Mouse (Mus musculus) cerebellum, postnatal 25 days (tissue): ENCODE data around the gene Olfr397.

Source experiments
- DNase-seq, 2 experiments: peaks; one replicate each; pipeline ENCODE4 v3.0.0; 2021; ENCODE audit warnings: mixed read lengths in 2 of 2

Gene Olfr397

DNA sequence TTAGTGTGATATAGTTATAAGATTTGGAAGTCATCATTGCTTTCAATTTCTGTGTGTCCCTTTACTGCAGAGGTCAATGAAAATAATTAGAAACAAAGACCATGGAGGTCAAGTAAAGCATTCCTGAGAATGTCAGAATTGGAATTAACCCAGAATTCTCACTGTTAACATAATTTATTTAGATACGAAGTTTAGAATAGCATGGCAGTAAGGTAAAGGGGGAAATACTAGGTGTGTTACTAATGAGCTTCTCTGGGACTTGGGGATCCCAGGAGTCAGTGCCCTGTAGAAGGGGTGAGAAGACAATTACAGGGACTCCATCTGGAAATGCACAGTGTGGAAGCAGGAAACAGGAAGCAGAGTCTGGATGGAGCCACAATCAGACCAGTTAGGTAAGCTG is at the start of gene Olfr397:
Gene Olfr397 (plus strand): TSS at position 301 of the 400 bp plus-strand sequence.
- DNase-seq, result no peak

DNA sequence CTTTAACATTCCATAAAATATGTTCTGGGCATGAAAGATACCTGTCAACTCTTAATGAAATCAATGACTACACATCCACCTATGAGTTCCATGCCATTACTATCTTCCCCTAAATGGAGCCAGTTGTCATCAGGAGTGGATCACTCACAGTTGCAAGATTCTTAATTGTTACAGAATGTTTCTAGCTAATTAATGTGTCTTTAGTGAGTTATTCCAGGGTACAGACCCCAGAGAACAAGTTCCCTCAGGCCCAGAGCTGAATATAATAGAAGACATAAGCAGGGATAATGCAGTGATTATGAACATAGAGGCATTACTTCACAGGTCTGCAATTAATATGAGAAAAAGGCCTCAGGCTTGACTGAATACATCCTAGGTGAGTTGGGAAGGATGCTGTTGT is 24.2 kb upstream of the Olfr397 start, which contains the start of gene Olfr23:
Gene Olfr23 (plus strand): TSS at position 301 of the 400 bp plus-strand sequence.
- no peak for DNase-seq

- no peak for DNase-seq
These were observed 29.7 kb downstream of the Olfr397 start, which contains the start of gene Olfr398 for GRCm38 (mm10) chr11:73990307-73990706. Gene Olfr398 (minus strand): TSS chr11:73990407.

- peak; percentile 10 to 41 for DNase-seq
These were observed 32.5 kb downstream of the Olfr397 start for GRCm38 (mm10) chr11:73993115-73993514.
